Mouse (Mus musculus): ENCODE measurements around the gene Mlf2. TPM values are rescaled to one million over a fixed set of nuclear protein-coding genes. Genes with fewer than 3 reads are reported as not detected.

The Mlf2 gene
- 148 and 194 TPM in 2 replicates for polyA plus RNA-seq (2012; ENCODE audit: low replicate concordance)

GRCm38 (mm10) chr6:124930754-124931524 is at the start of gene Mlf2:
TSS of gene Mlf2 (plus strand) at chr6:124931386.

DNA sequence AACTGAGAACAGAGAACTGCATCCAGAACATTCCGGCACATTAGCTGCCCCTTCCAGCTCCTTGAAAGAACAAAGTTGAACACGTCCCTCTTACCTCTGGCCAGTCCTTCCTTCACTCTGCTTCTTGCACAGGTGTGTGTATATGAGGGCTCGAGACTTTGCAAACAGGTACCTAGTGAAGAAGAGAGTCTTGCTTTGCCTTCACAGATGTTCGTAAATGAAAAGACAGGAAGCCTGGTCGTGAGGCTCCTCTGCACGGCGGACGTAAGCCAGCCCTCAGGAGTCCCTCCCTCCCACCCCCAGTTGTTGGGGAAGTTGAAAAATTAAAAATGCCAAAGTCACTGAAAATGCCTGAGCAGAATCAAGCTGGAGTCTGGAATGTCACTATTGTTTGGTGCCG is 43.2 kb upstream of the Mlf2 start, which contains the start of gene Cd4:
Gene Cd4, minus strand, starts transcription at position 236 of the 400 bp plus-strand sequence.

GRCm38 (mm10) chr6:124911533-124912218 is 19.5 kb upstream of the Mlf2 start, which contains the start of gene Lag3:
TSS of gene Lag3 (minus strand) at chr6:124911705.

DNA sequence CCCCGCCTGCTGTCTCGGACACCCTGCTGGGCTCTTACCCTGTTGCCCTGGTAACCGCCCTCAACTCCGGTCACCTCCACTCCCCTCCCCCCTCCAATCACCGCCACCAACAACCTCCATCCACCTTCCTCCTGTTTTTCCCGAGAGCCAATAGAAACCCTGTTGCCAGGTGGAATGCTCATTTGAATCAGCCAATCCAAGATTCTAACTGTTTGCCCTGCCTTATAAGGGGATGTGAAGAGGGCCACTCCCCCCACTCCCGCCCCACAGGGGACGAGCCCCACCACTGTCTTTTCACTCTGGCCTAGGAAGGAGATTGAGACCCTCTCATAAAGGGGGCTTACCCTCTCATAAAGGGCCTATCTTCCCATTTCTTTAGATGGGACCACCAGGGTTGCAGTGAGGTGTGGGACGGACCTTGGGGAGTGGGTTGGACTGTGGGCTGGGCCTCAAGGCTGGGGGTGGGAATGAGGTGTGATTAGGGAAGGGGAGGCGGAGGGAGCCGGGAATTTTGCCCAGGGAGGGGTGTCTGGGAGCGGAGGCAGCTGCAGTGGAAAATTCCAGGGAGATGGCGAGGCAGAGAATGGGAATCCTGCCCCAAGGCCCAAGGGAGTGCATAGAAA is 11.4 kb upstream of the Mlf2 start, which contains the start of gene Ptms:
Gene Ptms, minus strand, starts transcription at position 409 of the 623 bp plus-strand sequence.

DNA sequence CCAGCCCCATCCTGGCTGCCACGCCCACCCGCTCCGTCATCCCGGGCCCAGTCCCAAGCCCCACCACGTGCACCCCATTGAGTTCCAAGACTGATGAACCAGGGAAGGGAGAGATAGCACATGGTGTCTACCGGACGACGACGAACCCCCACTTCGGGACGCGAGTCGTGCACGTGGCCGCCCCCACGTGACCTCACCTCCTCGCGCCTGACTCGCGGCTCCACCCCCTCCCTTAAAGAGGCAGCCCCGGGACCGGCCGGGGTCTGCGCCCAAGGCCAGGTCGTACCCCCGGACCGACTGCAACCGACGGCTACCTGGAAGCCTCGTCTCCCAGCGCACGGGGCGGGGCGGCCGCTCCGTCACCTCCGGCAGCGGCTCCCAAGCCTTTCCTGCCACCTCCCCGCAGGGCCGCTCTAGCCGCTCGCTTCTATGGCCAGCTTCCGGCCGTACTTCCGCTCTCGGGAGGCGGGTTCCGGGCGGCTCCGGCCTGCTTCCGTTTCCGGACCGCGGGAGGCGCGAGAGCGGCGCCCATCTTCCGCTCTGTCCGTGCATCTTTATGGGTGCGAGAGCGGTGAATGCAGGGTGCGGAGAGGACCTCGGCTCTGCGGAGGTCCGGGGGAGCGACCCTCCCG is 34.0 kb downstream of the Mlf2 start, which contains the start of gene Cops7a:
Gene Cops7a, minus strand, starts transcription at position 451 of the 632 bp plus-strand sequence.

Other genes starting within 250 kb of the Mlf2 start
- gene Emg1, start 219.2 kb upstream of the Mlf2 start, polyA plus RNA-seq (2012; ENCODE audit: low replicate concordance): 107 and 155 TPM in 2 replicates
- 104 and 182 TPM in 2 replicates for gene Phb2, start 219.1 kb upstream of the Mlf2 start, polyA plus RNA-seq (2012; ENCODE audit: low replicate concordance)
- 219 and 299 TPM in 2 replicates for gene Ptpn6, start 192.7 kb upstream of the Mlf2 start, polyA plus RNA-seq (2012; ENCODE audit: low replicate concordance)
- gene Grcc10, start 190.0 kb upstream of the Mlf2 start, polyA plus RNA-seq (2012; ENCODE audit: low replicate concordance): 58.8 and 109 TPM in 2 replicates
- gene Gm45234, start 175.4 kb upstream of the Mlf2 start, polyA plus RNA-seq (2012; ENCODE audit: low replicate concordance): not detected in 2 replicates
- 113 and 201 TPM in 2 replicates for gene Atn1, start 174.9 kb upstream of the Mlf2 start, polyA plus RNA-seq (2012; ENCODE audit: low replicate concordance)
- 1.0 and 1.2 TPM in 2 replicates for gene Eno2, start 161.7 kb upstream of the Mlf2 start, polyA plus RNA-seq (2012; ENCODE audit: low replicate concordance)
- 0.48 and 1.9 TPM in 2 replicates for gene Lrrc23, start 151.7 kb upstream of the Mlf2 start, polyA plus RNA-seq (2012; ENCODE audit: low replicate concordance)
- gene Spsb2, start 122.7 kb upstream of the Mlf2 start, polyA plus RNA-seq (2012; ENCODE audit: low replicate concordance): 16.0 and 17.1 TPM in 2 replicates
- 11.3 and 43.1 TPM in 2 replicates for gene Tpi1, start 117.1 kb upstream of the Mlf2 start, polyA plus RNA-seq (2012; ENCODE audit: low replicate concordance)
- gene Usp5, start 101.9 kb upstream of the Mlf2 start, polyA plus RNA-seq (2012; ENCODE audit: low replicate concordance): 27.3 and 47.7 TPM in 2 replicates
- gene Cdca3, start 101.8 kb upstream of the Mlf2 start, polyA plus RNA-seq (2012; ENCODE audit: low replicate concordance): 9.2 and 13.6 TPM in 2 replicates
- 0.11 and 1.2 TPM in 2 replicates for gene Gnb3, start 91.1 kb upstream of the Mlf2 start, polyA plus RNA-seq (2012; ENCODE audit: low replicate concordance)
- 1.9 and 4.7 TPM in 2 replicates for gene P3h3, start 73.6 kb upstream of the Mlf2 start, polyA plus RNA-seq (2012; ENCODE audit: low replicate concordance)
- 1.7 and 7.4 TPM in 2 replicates for gene Gpr162, start 67.4 kb upstream of the Mlf2 start, polyA plus RNA-seq (2012; ENCODE audit: low replicate concordance)
- gene Cd4, start 43.2 kb upstream of the Mlf2 start, polyA plus RNA-seq (2012; ENCODE audit: low replicate concordance): 63.7 and 67.0 TPM in 2 replicates
- 17.4 and 27.6 TPM in 2 replicates for gene Lag3, start 19.7 kb upstream of the Mlf2 start, polyA plus RNA-seq (2012; ENCODE audit: low replicate concordance)
- 543 and 1,849 TPM in 2 replicates for gene Ptms, start 11.3 kb upstream of the Mlf2 start, polyA plus RNA-seq (2012; ENCODE audit: low replicate concordance)
- 29.0 and 55.9 TPM in 2 replicates for gene Cops7a, start 34.2 kb downstream of the Mlf2 start, polyA plus RNA-seq (2012; ENCODE audit: low replicate concordance)
- 51.0 and 101 TPM in 2 replicates for gene Pianp, start 65.3 kb downstream of the Mlf2 start, polyA plus RNA-seq (2012; ENCODE audit: low replicate concordance)
- 50.8 and 78.9 TPM in 2 replicates for gene Zfp384, start 77.8 kb downstream of the Mlf2 start, polyA plus RNA-seq (2012; ENCODE audit: low replicate concordance)
- 19.0 and 38.5 TPM in 2 replicates for gene Ing4, start 108.4 kb downstream of the Mlf2 start, polyA plus RNA-seq (2012; ENCODE audit: low replicate concordance)
- gene Acrbp, start 118.3 kb downstream of the Mlf2 start, polyA plus RNA-seq (2012; ENCODE audit: low replicate concordance): 22.0 and 22.1 TPM in 2 replicates
- gene Lpar5, start 136.5 kb downstream of the Mlf2 start, polyA plus RNA-seq (2012; ENCODE audit: low replicate concordance): 8.6 and 15.2 TPM in 2 replicates
- gene Chd4, start 164.6 kb downstream of the Mlf2 start, polyA plus RNA-seq (2012; ENCODE audit: low replicate concordance): 130 and 203 TPM in 2 replicates
- gene Nop2, start 200.5 kb downstream of the Mlf2 start, polyA plus RNA-seq (2012; ENCODE audit: low replicate concordance): 11.4 and 27.6 TPM in 2 replicates
- gene Iffo1, start 213.9 kb downstream of the Mlf2 start, polyA plus RNA-seq (2012; ENCODE audit: low replicate concordance): 54.7 and 135 TPM in 2 replicates
- 267 and 2,413 TPM in 2 replicates for gene Gapdh, start 235.1 kb downstream of the Mlf2 start, polyA plus RNA-seq (2012; ENCODE audit: low replicate concordance)